Mouse (Mus musculus): ENCODE data around the gene AC131692.1. TPM values are rescaled to one million over a fixed set of nuclear protein-coding genes. Genes with fewer than 3 reads are reported as not detected.

The AC131692.1 gene
- polyA plus RNA-seq, 1 experiment from 2014 or later = not detected

DNA sequence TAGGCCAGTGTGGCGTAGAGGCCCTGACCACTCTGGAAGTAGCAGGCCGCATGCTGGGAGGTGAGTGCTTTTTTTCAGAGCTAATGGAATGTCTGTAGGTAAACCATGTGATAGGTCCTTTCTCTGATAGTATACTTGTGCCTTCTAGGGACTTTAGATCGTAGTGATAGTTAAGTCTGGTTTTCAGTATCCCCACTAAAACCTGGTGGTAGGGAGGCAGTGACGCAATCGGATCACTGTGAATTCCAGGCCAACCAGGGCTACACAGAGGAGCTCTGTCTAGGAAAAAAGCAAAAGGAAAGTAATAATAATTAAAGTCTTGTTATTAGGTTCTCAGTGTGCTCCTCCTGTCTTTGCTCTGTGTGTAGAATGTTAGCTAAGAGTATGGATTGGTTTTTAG lies 35.7 kb upstream of the AC131692.1 start:
- ATAC-seq (ENCODE audit: low FRiP score, low read depth) = no peak
- H3K4me2 ChIP-seq (replicated peaks) = peak overlapping the region; percentile 82
- peaks cover 36% of the 10 kb centered on the region for H3K36me3 ChIP-seq
- H3K27me3 ChIP-seq = no peaks in the 10 kb centered on the region
- H3K4me3 ChIP-seq = peak overlapping the region; percentile 84
- H3K4me1 ChIP-seq = peaks cover 40% of the 10 kb centered on the region
- 34% methylated on average over 5 of the region's 5 CpGs for WGBS
- H3K9ac ChIP-seq (replicated peaks) = peak overlapping the region; percentile 86
- H3K27ac ChIP-seq (replicated peaks) = peak overlapping the region; percentile 70; the same call in 1 of the 2 replicates
- H3K9me3 ChIP-seq = no peaks in the 10 kb centered on the region

DNA sequence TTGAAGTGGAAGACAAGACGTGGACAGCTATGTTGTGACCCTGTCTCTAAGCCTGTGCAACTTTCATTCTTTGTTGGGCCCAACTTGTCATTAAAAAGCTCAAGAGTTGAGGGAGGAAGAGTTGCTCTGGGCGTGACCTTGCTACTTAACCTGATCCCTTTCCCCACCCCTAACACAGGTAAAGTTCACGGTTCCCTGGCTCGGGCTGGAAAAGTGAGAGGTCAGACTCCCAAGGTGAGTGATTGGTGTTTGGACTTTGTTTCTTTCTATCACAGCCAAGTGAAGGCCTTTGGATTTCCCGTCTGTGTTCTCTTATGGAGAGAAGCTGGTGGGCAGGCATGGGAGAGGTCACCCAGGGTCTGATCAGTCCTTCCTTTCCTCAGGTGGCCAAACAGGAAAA lies 35.3 kb upstream of the AC131692.1 start:
- Histone ChIP-seq H3K4me2 (replicated peaks) (peak overlapping the region; percentile 82), H3K9ac (replicated peaks) (peak overlapping the region; percentile 86; the same call in 1 of the 2 replicates), H3K36me3 (peaks cover 31% of the 10 kb centered on the region), H3K4me1 (peaks cover 42% of the 10 kb centered on the region), H3K27ac (replicated peaks) (no peak overlapping the region), H3K27me3 (no peaks in the 10 kb centered on the region), H3K4me3 (peak overlapping the region; percentile 84), H3K9me3 (no peaks in the 10 kb centered on the region)
- ATAC-seq (ENCODE audit: low FRiP score, low read depth) = no peak
- 87% methylated on average over 5 of the region's 5 CpGs for WGBS

DNA sequence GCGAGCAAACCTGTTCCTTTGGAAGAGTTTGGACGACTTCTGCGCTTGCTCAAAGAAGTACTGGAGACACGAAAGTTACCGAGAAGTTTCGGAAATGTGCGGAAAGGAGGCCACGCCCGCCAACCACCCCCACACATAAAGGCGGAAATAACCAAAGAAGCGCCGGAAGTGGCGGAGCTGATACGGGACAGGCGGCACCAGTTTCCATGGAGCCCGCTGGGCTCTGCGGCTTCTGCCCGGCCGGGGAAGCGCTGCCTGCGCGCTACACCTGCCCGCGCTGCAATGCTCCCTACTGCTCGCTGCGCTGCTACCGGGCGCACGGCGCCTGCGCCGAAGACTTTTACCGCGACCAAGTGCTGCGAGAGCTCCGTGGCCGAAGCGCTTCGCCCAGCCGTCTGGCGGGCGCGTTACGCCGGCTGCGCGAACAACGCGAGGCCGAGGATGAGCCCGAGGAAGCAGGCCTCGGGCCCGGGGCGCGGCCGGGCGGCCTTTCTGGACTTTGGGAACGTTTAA lies 33.1 kb upstream of the AC131692.1 start, which contains the start of gene Znhit2:
Znhit2 (plus strand) TSS at position 172 of the 513 bp plus-strand sequence.
- peaks cover 43% of the 10 kb centered on the region for H3K4me1 ChIP-seq
- ATAC-seq (ENCODE audit: low FRiP score, low read depth) = peak; percentile 53
- peak within 1 kb of the TSS; percentile 69 for H3K4me3 ChIP-seq
- peak within 1 kb of the TSS; percentile 86 for H3K9ac ChIP-seq (replicated peaks)
- peak within 1 kb of the TSS; percentile 94 for H3K27ac ChIP-seq (replicated peaks)
- WGBS = under 1% methylated on average over 58 of the region's 58 CpGs
- peaks cover 13% of the 10 kb centered on the region for H3K36me3 ChIP-seq
- peak within 1 kb of the TSS; percentile 99 for H3K4me2 ChIP-seq (replicated peaks)
- no peaks in the 10 kb centered on the region for H3K9me3 ChIP-seq
- no peaks in the 10 kb centered on the region for H3K27me3 ChIP-seq

DNA sequence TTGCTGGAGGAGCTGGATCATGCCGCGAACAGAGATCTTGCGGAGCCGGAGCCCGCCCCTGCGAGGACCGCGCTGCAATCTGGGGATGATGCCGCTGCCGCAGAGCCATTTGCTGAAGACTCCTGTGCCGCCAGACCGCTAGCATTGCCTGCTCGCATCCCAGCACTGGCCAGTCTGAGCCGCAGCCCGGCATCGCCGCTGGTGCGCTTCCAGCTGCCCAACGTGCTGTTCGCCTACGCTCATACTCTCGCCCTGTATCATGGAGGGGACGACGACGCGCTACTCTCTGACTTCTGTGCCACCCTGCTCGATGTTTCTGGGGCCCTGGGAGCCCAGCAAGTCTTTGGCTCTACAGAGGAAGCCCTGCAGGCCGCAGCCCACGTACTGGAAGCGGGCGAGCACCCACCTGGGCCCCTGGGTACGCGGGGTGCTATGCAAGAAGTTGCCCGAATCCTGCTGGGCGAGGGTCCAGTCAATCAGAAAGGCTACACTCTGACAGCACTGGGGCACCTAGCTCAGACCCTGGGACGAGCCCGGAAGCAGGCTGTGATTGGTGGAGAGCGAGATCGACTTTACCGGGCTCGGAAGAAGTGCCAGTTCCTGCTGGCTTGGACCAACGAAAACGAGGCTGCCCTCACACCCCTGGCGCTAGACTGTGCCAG lies 32.4 kb upstream of the AC131692.1 start:
- peaks cover 43% of the 10 kb centered on the region for H3K4me1 ChIP-seq
- H3K36me3 ChIP-seq = peaks cover 13% of the 10 kb centered on the region
- H3K27me3 ChIP-seq = no peaks in the 10 kb centered on the region
- H3K9me3 ChIP-seq = no peaks in the 10 kb centered on the region
- 0 out of 2 replicates have a peak, but pooled peaks have one; percentile 0 for ATAC-seq (ENCODE audit: low FRiP score, low read depth)
- peak overlapping the region; percentile 94 for H3K27ac ChIP-seq (replicated peaks)
- peak overlapping the region; percentile 86 for H3K9ac ChIP-seq (replicated peaks)
- WGBS = 3% methylated on average over 44 of the region's 44 CpGs
- peak overlapping the region; percentile 99 for H3K4me2 ChIP-seq (replicated peaks)
- H3K4me3 ChIP-seq = peak overlapping the region; percentile 69

DNA sequence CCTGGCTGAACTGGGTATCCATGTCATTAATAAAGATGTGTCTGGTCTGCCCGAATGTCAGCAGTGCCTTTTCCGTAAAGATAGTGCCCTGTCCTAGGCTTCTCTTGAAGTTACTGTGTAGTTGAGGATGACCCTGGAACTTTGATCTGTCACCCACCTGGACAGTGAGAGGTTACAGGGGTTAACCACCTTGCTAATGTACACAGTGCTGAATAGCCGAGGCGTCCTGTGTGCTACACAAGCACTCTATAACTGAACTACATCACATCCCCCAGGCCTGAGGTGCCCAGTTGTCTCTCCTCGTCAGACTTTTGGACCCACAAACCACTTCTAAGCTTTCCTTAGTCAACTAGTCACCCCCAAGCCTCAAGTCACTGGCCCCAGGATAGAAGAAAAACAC lies 31.8 kb upstream of the AC131692.1 start:
- no peak for ATAC-seq (ENCODE audit: low FRiP score, low read depth)
- H3K9me3 ChIP-seq = no peaks in the 10 kb centered on the region
- no peak overlapping the region for H3K27ac ChIP-seq (replicated peaks)
- 70% methylated on average over 5 of the region's 5 CpGs for WGBS
- H3K4me2 ChIP-seq (replicated peaks) = peak overlapping the region; percentile 99
- no peaks in the 10 kb centered on the region for H3K27me3 ChIP-seq
- H3K4me1 ChIP-seq = peaks cover 43% of the 10 kb centered on the region
- peaks cover 13% of the 10 kb centered on the region for H3K36me3 ChIP-seq
- H3K4me3 ChIP-seq = peak overlapping the region; percentile 69
- H3K9ac ChIP-seq (replicated peaks) = peak overlapping the region; percentile 86; the same call in 1 of the 2 replicates

DNA sequence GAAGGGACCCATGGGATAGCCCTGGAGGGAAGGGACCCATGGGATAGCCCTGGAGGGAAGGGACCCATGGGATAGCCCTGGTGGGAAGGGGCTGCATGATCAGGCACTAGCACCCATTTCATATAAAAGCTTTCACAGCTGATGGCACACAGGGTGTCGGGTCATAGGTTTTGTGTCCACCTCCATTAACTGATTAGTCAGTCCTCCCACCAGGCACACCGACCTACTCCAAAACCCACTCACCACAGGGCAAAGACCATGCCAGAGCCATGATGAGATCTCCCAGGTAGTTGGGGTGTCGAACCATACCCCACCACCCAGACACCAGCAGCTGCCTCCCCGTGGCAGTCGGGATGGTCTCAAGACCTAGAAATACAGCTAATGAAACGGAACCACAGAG lies 31.1 kb upstream of the AC131692.1 start:
- Histone ChIP-seq H3K9ac (replicated peaks) (no peak overlapping the region), H3K27ac (replicated peaks) (no peak overlapping the region), H3K4me3 (peak overlapping the region; percentile 69; the same call in 1 of the 2 replicates), H3K36me3 (peaks cover 13% of the 10 kb centered on the region), H3K27me3 (no peaks in the 10 kb centered on the region), H3K9me3 (no peaks in the 10 kb centered on the region), H3K4me1 (peaks cover 47% of the 10 kb centered on the region), H3K4me2 (replicated peaks) (0 out of 2 replicates have a peak overlapping the region, but pooled peaks have one; percentile 99)
- WGBS = 87% methylated on average over 6 of the region's 6 CpGs
- no peak for ATAC-seq (ENCODE audit: low FRiP score, low read depth)

DNA sequence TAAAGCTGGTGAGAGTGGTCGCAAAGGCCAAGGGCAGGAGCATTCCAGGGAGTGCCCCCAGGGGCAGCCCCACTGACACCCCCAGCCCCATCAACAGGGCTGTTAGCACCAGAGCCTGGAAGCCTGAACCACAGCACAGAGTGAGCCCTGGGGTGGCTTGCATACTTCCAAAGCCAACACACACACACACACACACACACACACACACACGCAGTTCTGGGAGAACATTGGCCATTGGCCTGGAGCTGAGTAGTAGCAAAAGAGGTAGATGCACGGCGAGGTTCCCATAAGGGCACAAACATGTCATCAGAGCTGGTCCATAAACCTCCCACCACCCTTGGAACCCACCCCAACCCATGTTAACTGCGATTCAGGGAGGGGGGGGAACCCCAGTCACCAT lies 27.6 kb upstream of the AC131692.1 start:
- peak overlapping the region; percentile 93 for H3K4me2 ChIP-seq (replicated peaks)

DNA sequence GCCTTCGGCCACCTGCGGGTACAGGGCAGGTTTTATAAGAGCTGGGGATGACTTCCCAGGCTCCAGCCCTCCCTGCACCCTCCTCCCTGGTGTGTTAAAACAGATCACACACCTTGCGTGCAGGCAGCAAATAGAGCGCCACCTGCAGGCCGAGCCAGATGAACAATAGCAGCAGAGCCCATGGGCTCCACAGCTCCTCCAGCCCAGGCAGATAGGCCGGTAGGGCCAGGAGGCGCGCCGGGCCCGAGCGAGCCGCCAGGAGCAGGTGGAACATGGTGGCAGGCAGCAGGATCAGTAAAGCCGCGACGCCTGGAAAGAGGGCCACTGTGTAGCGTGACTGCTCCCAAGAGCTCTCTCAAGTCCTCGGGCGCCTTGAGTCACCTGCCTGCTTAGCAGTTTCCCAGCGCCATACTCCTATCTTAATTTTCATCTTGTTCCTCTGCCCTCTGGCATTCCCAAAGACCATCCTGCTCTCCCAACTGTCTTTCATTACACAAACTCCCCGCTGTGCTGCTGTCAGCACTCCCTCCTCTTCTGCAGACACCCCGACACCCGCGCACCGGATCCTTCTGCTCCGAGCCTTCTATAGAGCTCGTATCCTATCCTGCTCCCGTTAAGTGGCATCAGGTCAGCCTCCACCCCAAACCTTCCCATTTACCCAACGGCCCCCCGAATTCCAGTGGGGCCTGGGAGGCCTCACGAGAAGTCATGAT lies 27.1 kb upstream of the AC131692.1 start:
- H3K27ac ChIP-seq (replicated peaks) = peak overlapping the region; percentile 88

More for the DNA sequence above, 27.6 kb upstream of the AC131692.1 start:
- Histone ChIP-seq H3K36me3 (peaks cover 29% of the 10 kb centered on the region), H3K27me3 (no peaks in the 10 kb centered on the region), H3K9me3 (no peaks in the 10 kb centered on the region), H3K4me3 (peak overlapping the region; percentile 56), H3K4me1 (peaks cover 37% of the 10 kb centered on the region), H3K27ac (replicated peaks) (peak overlapping the region; percentile 88), H3K9ac (replicated peaks) (peak overlapping the region; percentile 75)
- ATAC-seq (ENCODE audit: low FRiP score, low read depth) = 0 out of 2 replicates have a peak, but pooled peaks have one; percentile 2
- WGBS = 47% methylated on average over 5 of the region's 5 CpGs

DNA sequence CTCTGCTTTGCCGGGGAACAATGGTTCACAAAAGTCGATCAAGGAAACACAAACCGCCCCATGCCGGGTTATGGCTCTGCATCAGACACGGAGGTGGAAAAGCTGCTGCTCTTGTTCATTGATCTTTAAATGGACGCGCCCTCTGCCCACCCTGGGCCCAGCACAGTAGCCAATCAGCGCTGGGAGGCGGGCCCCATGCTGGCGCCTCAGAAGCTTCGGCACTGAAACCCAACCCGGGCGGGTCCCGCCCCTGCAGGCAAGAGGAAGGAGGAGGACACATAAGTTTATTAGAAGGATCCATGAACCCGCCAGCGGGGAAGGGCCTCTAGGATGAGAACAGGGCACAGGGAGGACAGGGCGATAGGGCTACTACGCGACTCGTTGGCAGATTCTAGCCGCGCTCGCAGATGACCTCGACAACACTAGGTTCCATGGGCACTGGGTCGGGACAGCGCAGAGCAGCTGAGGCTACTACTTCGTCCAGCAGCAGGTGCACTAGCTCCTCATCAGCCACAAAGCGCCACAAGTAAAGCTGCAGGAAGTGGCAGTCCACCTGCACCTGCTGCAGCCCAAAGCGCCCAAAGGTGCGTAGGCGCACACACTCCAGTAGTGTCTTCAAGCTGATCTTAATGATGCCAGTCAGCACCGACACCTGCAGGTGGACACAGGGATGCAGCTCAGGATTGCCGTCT lies 26.3 kb upstream of the AC131692.1 start, which contains the start of gene Tm7sf2:
Tm7sf2 (minus strand) TSS at position 650 of the 692 bp plus-strand sequence.
- WGBS = 9% methylated on average over 33 of the region's 33 CpGs
- peak; percentile 92 for ATAC-seq (ENCODE audit: low FRiP score, low read depth)

More for the DNA sequence above, 27.1 kb upstream of the AC131692.1 start:
- peak overlapping the region; percentile 56 for H3K4me3 ChIP-seq
- WGBS = under 1% methylated on average over 30 of the region's 30 CpGs
- H3K4me2 ChIP-seq (replicated peaks) = peak overlapping the region; percentile 93
- ATAC-seq (ENCODE audit: low FRiP score, low read depth) = peak; percentile 71
- H3K27me3 ChIP-seq = no peaks in the 10 kb centered on the region
- H3K36me3 ChIP-seq = peaks cover 30% of the 10 kb centered on the region
- H3K9ac ChIP-seq (replicated peaks) = peak overlapping the region; percentile 75
- peaks cover 31% of the 10 kb centered on the region for H3K4me1 ChIP-seq
- H3K9me3 ChIP-seq = no peaks in the 10 kb centered on the region

DNA sequence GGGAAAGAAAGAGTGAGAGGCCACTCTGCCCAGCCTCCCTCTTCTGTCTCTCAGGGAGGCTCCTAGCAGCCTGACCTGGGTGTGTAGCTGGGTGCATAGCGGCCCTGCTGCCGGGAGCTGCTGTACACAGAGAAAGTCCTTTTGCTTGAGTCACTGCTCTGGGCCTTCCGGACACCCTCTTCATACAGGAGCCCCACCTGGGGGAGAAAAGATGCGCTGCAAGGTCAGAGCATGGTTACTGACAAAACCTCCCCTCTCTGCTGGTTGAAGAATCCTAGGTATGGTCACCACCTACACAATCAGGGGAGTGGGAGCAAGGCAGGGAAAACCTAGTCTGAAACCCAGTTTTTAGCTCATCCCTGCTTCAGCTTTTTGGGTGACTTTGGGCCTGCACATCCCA lies 25.3 kb upstream of the AC131692.1 start:
- WGBS = 85% methylated on average over 4 of the region's 4 CpGs

More for the DNA sequence above, 26.3 kb upstream of the AC131692.1 start, which contains the start of gene Tm7sf2:
- H3K4me2 ChIP-seq (replicated peaks) = peak within 1 kb of the TSS; percentile 93
- H3K27me3 ChIP-seq = no peaks in the 10 kb centered on the region
- peak within 1 kb of the TSS; percentile 88 for H3K27ac ChIP-seq (replicated peaks)
- H3K9ac ChIP-seq (replicated peaks) = peak within 1 kb of the TSS; percentile 75
- peak within 1 kb of the TSS; percentile 56 for H3K4me3 ChIP-seq
- H3K4me1 ChIP-seq = peaks cover 24% of the 10 kb centered on the region
- H3K36me3 ChIP-seq = peaks cover 30% of the 10 kb centered on the region
- H3K9me3 ChIP-seq = no peaks in the 10 kb centered on the region

DNA sequence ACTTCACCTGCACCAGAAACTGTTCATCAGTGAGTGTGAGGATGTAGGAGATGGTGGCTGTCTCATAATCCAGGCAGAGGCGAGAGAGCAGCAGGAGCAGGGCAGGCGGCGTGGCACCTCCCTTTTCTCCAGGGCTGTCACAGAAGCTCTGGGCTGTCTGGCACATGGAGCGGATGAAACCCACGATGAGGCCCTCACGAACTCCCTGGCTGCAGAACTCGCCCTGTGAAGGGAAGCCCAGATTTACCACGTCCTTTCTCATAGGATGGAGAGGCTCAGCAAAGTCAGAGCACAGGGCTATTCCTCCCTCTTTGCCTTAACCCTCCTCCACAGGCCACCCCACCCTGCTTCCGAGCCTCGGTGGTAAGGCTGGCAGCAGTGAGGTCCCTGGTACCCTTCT lies 24.4 kb upstream of the AC131692.1 start:
- WGBS = 90% methylated on average over 10 of the region's 10 CpGs
- H3K4me1 ChIP-seq = peaks cover 20% of the 10 kb centered on the region
- no peak overlapping the region for H3K9ac ChIP-seq (replicated peaks)
- no peaks in the 10 kb centered on the region for H3K9me3 ChIP-seq
- peaks cover 41% of the 10 kb centered on the region for H3K36me3 ChIP-seq
- no peaks in the 10 kb centered on the region for H3K27me3 ChIP-seq
- H3K27ac ChIP-seq (replicated peaks) = no peak overlapping the region
- H3K4me2 ChIP-seq (replicated peaks) = no peak overlapping the region
- no peak overlapping the region for H3K4me3 ChIP-seq
- no peak for ATAC-seq (ENCODE audit: low FRiP score, low read depth)

More for the DNA sequence above, 25.3 kb upstream of the AC131692.1 start:
- H3K27ac ChIP-seq (replicated peaks) = no peak overlapping the region
- H3K4me1 ChIP-seq = peaks cover 20% of the 10 kb centered on the region
- no peak overlapping the region for H3K4me2 ChIP-seq (replicated peaks)
- no peaks in the 10 kb centered on the region for H3K9me3 ChIP-seq
- H3K36me3 ChIP-seq = peaks cover 33% of the 10 kb centered on the region
- ATAC-seq (ENCODE audit: low FRiP score, low read depth) = no peak
- H3K4me3 ChIP-seq = no peak overlapping the region
- no peak overlapping the region for H3K9ac ChIP-seq (replicated peaks)
- H3K27me3 ChIP-seq = no peaks in the 10 kb centered on the region

All from midbrain, embryonic 12.5 days (tissue).